In the genomic region with DNA sequence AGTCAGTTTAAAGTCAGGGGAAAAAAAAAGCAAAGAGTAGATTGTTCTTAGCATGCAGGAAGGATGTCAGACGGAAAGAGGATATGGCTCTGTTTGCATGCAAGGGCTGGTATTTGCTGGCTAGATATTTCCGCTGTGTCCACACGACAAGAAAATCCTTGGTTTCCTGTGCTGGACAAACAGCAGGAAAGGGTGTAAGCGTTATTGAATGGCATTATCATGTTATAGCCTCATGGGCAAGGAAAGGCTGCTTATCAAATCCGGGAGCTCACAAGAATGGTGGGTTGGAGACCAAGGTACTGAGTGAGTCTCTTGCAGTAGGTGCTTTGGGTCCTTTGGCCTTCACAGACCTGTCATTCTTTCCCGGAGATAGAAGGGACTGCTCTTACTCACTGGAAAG, we compare ENCODE assay signal across 12 mouse cellular contexts.
DNase-seq lines count a peak whose midpoint lies in the region; ATAC-seq lines count a peak whose summit lies in the region.
"Had no signal": no experiment of that assay in that cellular context is flagged by ENCODE, and none has a peak within 500 bp of the region (broad histone marks: within the 10 kb centered on the region; RNA-seq: fewer than 3 reads in every experiment).

No protein-coding gene starts in this region.

- H3K9me3 ChIP-seq in heart, embryonic 13.5 days = no peaks in the 10 kb centered on the region
- no peaks in the 10 kb centered on the region for H3K9me3 ChIP-seq in lung, embryonic 16.5 days (ENCODE audit: control insufficient read depth, low read length)
- no peaks in the 10 kb centered on the region for H3K9me3 ChIP-seq in midbrain, embryonic 13.5 days
- H3K9me3 ChIP-seq in forebrain, embryonic 15.5 days = no peaks in the 10 kb centered on the region
- H3K9me3 ChIP-seq: limb, embryonic 10.5 days had no signal

- H3K9ac ChIP-seq in heart, embryonic 13.5 days = no peak overlapping the region
- no peak overlapping the region for H3K9ac ChIP-seq in lung, embryonic 16.5 days (ENCODE audit: low read length)
- H3K9ac ChIP-seq in midbrain, embryonic 13.5 days (replicated peaks) = no peak overlapping the region
- no peak overlapping the region for H3K9ac ChIP-seq in forebrain, embryonic 15.5 days (replicated peaks)

- H3K4me3 ChIP-seq in heart, embryonic 13.5 days = no peak overlapping the region
- no peak overlapping the region for H3K4me3 ChIP-seq in lung, embryonic 16.5 days (ENCODE audit: low read length)
- no peak overlapping the region for H3K4me3 ChIP-seq in midbrain, embryonic 13.5 days (replicated peaks)
- no peak overlapping the region for H3K4me3 ChIP-seq in forebrain, embryonic 15.5 days
- H3K4me3 ChIP-seq: limb, embryonic 10.5 days had no signal

- no peaks in the 10 kb centered on the region for H3K36me3 ChIP-seq in heart, embryonic 13.5 days
- H3K36me3 ChIP-seq in lung, embryonic 16.5 days (ENCODE audit: control insufficient read depth, insufficient read depth, low read length) = no peaks in the 10 kb centered on the region
- H3K36me3 ChIP-seq in midbrain, embryonic 13.5 days = no peaks in the 10 kb centered on the region
- H3K36me3 ChIP-seq in forebrain, embryonic 15.5 days = no peaks in the 10 kb centered on the region
- H3K36me3 ChIP-seq: limb, embryonic 10.5 days had no signal

- peak; percentile 88 for DNase-seq in heart, adult 11 months
- no peak for DNase-seq in heart, postnatal 25 days (ENCODE audit: low spot score)
- peak; percentile 18 for DNase-seq in kidney, postnatal 10 days
- no peak for DNase-seq in cerebellum, adult 9-11 months
- DNase-seq: B cell, adult 2 months; cerebellum, adult 9-10 months; layer of hippocampus, adult 9-11 months had no signal

- 49% methylated on average over 6 of the region's 6 CpGs for WGBS in heart, embryonic 13.5 days
- WGBS in lung, embryonic 16.5 days = 39% methylated on average over 6 of the region's 6 CpGs
- 92% methylated on average over 6 of the region's 6 CpGs for WGBS in midbrain, embryonic 13.5 days
- 86% methylated on average over 6 of the region's 6 CpGs for WGBS in forebrain, embryonic 15.5 days

- peaks cover 7% of the 10 kb centered on the region for H3K4me1 ChIP-seq in heart, embryonic 13.5 days
- H3K4me1 ChIP-seq in lung, embryonic 16.5 days (replicated peaks; ENCODE audit: control insufficient read depth, insufficient read depth, low read length) = no peaks in the 10 kb centered on the region
- 0 out of 2 replicates have a peak, but pooled peaks cover 3% of the 10 kb centered on the region for H3K4me1 ChIP-seq in midbrain, embryonic 13.5 days (replicated peaks)
- peaks cover 12% of the 10 kb centered on the region for H3K4me1 ChIP-seq in forebrain, embryonic 15.5 days

- H3K4me2 ChIP-seq in heart, embryonic 13.5 days = no peak overlapping the region
- H3K4me2 ChIP-seq in lung, embryonic 16.5 days (ENCODE audit: low read depth, low read length) = no peak overlapping the region
- no peak overlapping the region for H3K4me2 ChIP-seq in midbrain, embryonic 13.5 days (replicated peaks)
- H3K4me2 ChIP-seq in forebrain, embryonic 15.5 days (replicated peaks) = no peak overlapping the region

- intact Hi-C loops in heart, postnatal 25 days (cut with DNase I) = no loop called here

- peak; percentile 51; the same call in 1 of the 2 replicates for ATAC-seq in heart, embryonic 13.5 days (ENCODE audit: extremely low read depth, insufficient number of reproducible peaks, low FRiP score, low TSS enrichment)
- peak; percentile 51; the same call in 1 of the 2 replicates for ATAC-seq in lung, embryonic 16.5 days (ENCODE audit: low read depth)
- ATAC-seq in midbrain, embryonic 13.5 days = no peak
- no peak for ATAC-seq in forebrain, embryonic 15.5 days (replicated peaks)

- H3K27me3 ChIP-seq in heart, embryonic 13.5 days (replicated peaks) = no peaks in the 10 kb centered on the region
- H3K27me3 ChIP-seq in lung, embryonic 16.5 days (ENCODE audit: control insufficient read depth, insufficient read depth, low read depth, low read length) = no peaks in the 10 kb centered on the region
- H3K27me3 ChIP-seq in midbrain, embryonic 13.5 days = no peaks in the 10 kb centered on the region
- H3K27me3 ChIP-seq in forebrain, embryonic 15.5 days = no peaks in the 10 kb centered on the region

- peak overlapping the region; percentile 64 for H3K27ac ChIP-seq in heart, embryonic 13.5 days (replicated peaks)
- peak overlapping the region; percentile 73 for H3K27ac ChIP-seq in lung, embryonic 16.5 days (ENCODE audit: low read length)
- no peak overlapping the region for H3K27ac ChIP-seq in midbrain, embryonic 13.5 days
- H3K27ac ChIP-seq in forebrain, embryonic 15.5 days (replicated peaks) = no peak overlapping the region
- H3K27ac ChIP-seq: limb, embryonic 10.5 days had no signal

Comparison
In these comparisons a context has a peak if more than half of its experiments do, and no peak if none do; other contexts are left out.
1. DNase-seq: peak in heart, adult 11 months (single experiment) and kidney, postnatal 10 days (single experiment); none in heart, postnatal 25 days (single experiment) and cerebellum, adult 9-11 months (single experiment).
2. ATAC-seq: peak in heart, embryonic 13.5 days (single experiment) and lung, embryonic 16.5 days (single experiment); none in midbrain, embryonic 13.5 days (single experiment) and forebrain, embryonic 15.5 days (single experiment).
3. H3K27ac ChIP-seq: peak in heart, embryonic 13.5 days (single experiment) and lung, embryonic 16.5 days (single experiment); none in midbrain, embryonic 13.5 days (single experiment) and forebrain, embryonic 15.5 days (single experiment).